Mouse (Mus musculus): ENCODE measurements around the gene Ly86.

Ly86 gene

GRCm38 (mm10) chr13:37457007-37457827, 112.2 kb downstream of the Ly86 start:
- no peak for DNase-seq (ENCODE audit: low read depth, low spot score)

GRCm38 (mm10) chr13:37458557-37458956, 113.5 kb downstream of the Ly86 start:
- no peak for DNase-seq (ENCODE audit: low read depth, low spot score)

GRCm38 (mm10) chr13:37459022-37459421, 114.0 kb downstream of the Ly86 start:
- no peak for DNase-seq (ENCODE audit: low read depth, low spot score)

- DNase-seq (ENCODE audit: low read depth, low spot score): no peak
These were observed 115.2 kb downstream of the Ly86 start for GRCm38 (mm10) chr13:37459957-37460930.

GRCm38 (mm10) chr13:37462049-37462702, 117.2 kb downstream of the Ly86 start:
- no peak for DNase-seq (ENCODE audit: low read depth, low spot score)

DNA sequence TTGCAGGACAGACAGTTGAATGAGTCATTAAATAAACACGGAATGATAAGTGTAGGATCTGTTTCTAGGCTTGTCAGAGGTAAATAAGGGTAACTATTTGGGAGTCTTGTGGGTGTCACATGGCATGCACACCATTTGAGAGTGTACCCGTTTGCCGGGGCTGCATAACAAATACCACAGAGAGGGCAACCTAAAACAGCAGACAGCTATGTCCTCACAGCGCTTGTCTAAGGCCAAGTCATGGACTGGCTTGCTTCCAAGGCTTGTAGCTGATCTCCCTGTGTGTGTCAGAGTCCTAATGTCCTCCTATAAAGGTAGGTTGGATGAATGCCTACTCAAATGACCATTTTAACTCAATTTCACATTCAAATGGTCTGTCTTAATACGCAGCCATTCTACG, 120.7 kb downstream of the Ly86 start:
- DNase-seq (ENCODE audit: low read depth, low spot score): no peak

- DNase-seq (ENCODE audit: low read depth, low spot score): no peak
These were observed 122.8 kb downstream of the Ly86 start for GRCm38 (mm10) chr13:37467795-37468194.

All from brain, embryonic 18.5 days (tissue).